12 mouse cellular contexts compared by ENCODE assay signal in genomic region chr3:28721838-28722237, GRCm38 (mm10). TPM values are rescaled to one million over a fixed set of nuclear protein-coding genes. Genes with fewer than 3 reads are reported as not detected.
DNase-seq lines count a peak whose midpoint lies in the region; ATAC-seq and TF ChIP-seq lines count a peak whose summit lies in the region.
"Had no signal": no experiment of that assay in that cellular context is flagged by ENCODE, and none has a peak within 500 bp of the region (broad histone marks: within the 10 kb centered on the region; RNA-seq: fewer than 3 reads in every experiment).

No protein-coding gene starts in this region.

- no peak for TF ChIP-seq CTCF in liver, postnatal 0 days (IDR thresholded peaks at IDR 0.05; ENCODE audit: low read depth)
- no peak for TF ChIP-seq CTCF in stomach, postnatal 0 days (IDR thresholded peaks at IDR 0.05; ENCODE audit: low read depth)

- H3K4me1 ChIP-seq in liver, postnatal 0 days (ENCODE audit: insufficient read depth), result peaks cover 4% of the 10 kb centered on the region; the same call in 1 of the 2 replicates
- H3K4me1 ChIP-seq in stomach, postnatal 0 days (replicated peaks; ENCODE audit: control insufficient read depth, insufficient read depth), result no peaks in the 10 kb centered on the region
- H3K4me1 ChIP-seq: neural tube, embryonic 12.5 days had no signal

- H3K27ac ChIP-seq in liver, postnatal 0 days (ENCODE audit: low read depth), result peak overlapping the region; percentile 88
- no peak overlapping the region for H3K27ac ChIP-seq in stomach, postnatal 0 days (replicated peaks)
- H3K27ac ChIP-seq: neural tube, embryonic 12.5 days had no signal

- DNase-seq in urinary bladder, postnatal 14 days (ENCODE audit: low spot score), result peak; percentile 42
- DNase-seq in urinary bladder, postnatal 10 days (ENCODE audit: low spot score), result no peak
- peak; percentile 73 for DNase-seq in kidney, adult 9 months
- peak; percentile 55 for DNase-seq in liver, postnatal 0 days
- DNase-seq in stomach, postnatal 0 days (ENCODE audit: low spot score), result peak; percentile 58
- no peak for DNase-seq in left cerebral cortex, adult 11 months (ENCODE audit: low spot score)
- no peak for DNase-seq in gastrocnemius, adult 8-10 months (ENCODE audit: low spot score in 2 of 2)
- no peak for DNase-seq in cerebellum, adult 18-20 months
- DNase-seq: heart, postnatal 36 days had no signal

- H3K27me3 ChIP-seq in liver, postnatal 0 days (ENCODE audit: insufficient read depth, low read length), result no peaks in the 10 kb centered on the region
- no peaks in the 10 kb centered on the region for H3K27me3 ChIP-seq in stomach, postnatal 0 days (ENCODE audit: control insufficient read depth, insufficient read depth, low read length)
- H3K27me3 ChIP-seq: neural tube, embryonic 12.5 days had no signal

- WGBS in liver, postnatal 0 days (ENCODE audit: insufficient replicate concordance), result 39% methylated on average over 7 of the region's 7 CpGs
- WGBS in stomach, postnatal 0 days, result 50% methylated on average over 7 of the region's 7 CpGs

- TF ChIP-seq EP300 in liver, postnatal 0 days (IDR thresholded peaks at IDR 0.05; ENCODE audit: low read depth), result peak; percentile 12; the same call in 1 of the 2 replicates
- TF ChIP-seq EP300 in stomach, postnatal 0 days (optimal IDR thresholded peaks at IDR 0.05), result no peak

- peak; percentile 81 for ATAC-seq in liver, postnatal 0 days
- peak; percentile 96 for ATAC-seq in stomach, postnatal 0 days (ENCODE audit: low FRiP score, low TSS enrichment)

- no peak overlapping the region for H3K4me3 ChIP-seq in liver, postnatal 0 days (ENCODE audit: low read depth, low read length)
- no peak overlapping the region for H3K4me3 ChIP-seq in stomach, postnatal 0 days (ENCODE audit: low read depth, low read length)
- H3K4me3 ChIP-seq: neural tube, embryonic 12.5 days had no signal

- no peak overlapping the region for H3K9ac ChIP-seq in liver, postnatal 0 days (replicated peaks)
- H3K9ac ChIP-seq in stomach, postnatal 0 days (ENCODE audit: low read length), result no peak overlapping the region
- H3K9ac ChIP-seq: neural tube, embryonic 12.5 days had no signal

- H3K36me3 ChIP-seq in liver, postnatal 0 days (replicated peaks; ENCODE audit: insufficient read depth, low read length), result peaks cover 11% of the 10 kb centered on the region
- no peaks in the 10 kb centered on the region for H3K36me3 ChIP-seq in stomach, postnatal 0 days (ENCODE audit: control insufficient read depth, insufficient read depth, low read length)
- H3K36me3 ChIP-seq: neural tube, embryonic 12.5 days had no signal

- H3K4me2 ChIP-seq in liver, postnatal 0 days (ENCODE audit: low read depth, low read length), result no peak overlapping the region
- H3K4me2 ChIP-seq in stomach, postnatal 0 days (replicated peaks; ENCODE audit: low read depth), result no peak overlapping the region
- H3K4me2 ChIP-seq: neural tube, embryonic 12.5 days had no signal

- H3K9me3 ChIP-seq in liver, postnatal 0 days (ENCODE audit: low read length), result no peaks in the 10 kb centered on the region
- H3K9me3 ChIP-seq in stomach, postnatal 0 days (ENCODE audit: control insufficient read depth, low read length), result no peaks in the 10 kb centered on the region
- H3K9me3 ChIP-seq: neural tube, embryonic 12.5 days had no signal

RNA-seq across cellular contexts. Expression of gene Slc2a2, which starts 24.1 kb away (rescaled TPM):
- 135 TPM in 2 replicates for polyA plus RNA-seq in liver, postnatal 0 days (2015; fragmentation: Nextera tagmentation; extraction: Ambion mirVana)
- polyA plus RNA-seq in stomach, postnatal 0 days (2015; fragmentation: Nextera tagmentation; extraction: Ambion mirVana), result 0.25 and 0.31 TPM in 2 replicates
- total RNA-seq in gastrocnemius, adult 8-10 months (2022), result not detected
- total RNA-seq: heart, postnatal 36 days; layer of hippocampus, postnatal 25 days had no signal
- polyA plus RNA-seq: embryonic facial prominence, embryonic 14.5 days had no signal

RNA-seq across cellular contexts. Expression of gene Eif5a2, which starts 59.2 kb away (rescaled TPM):
- 1.3 and 1.4 TPM in 2 replicates for polyA plus RNA-seq in liver, postnatal 0 days (2015; fragmentation: Nextera tagmentation; extraction: Ambion mirVana)
- polyA plus RNA-seq in stomach, postnatal 0 days (2015; fragmentation: Nextera tagmentation; extraction: Ambion mirVana), result 1.2 and 1.5 TPM in 2 replicates
- under 1 TPM; 0.48 to 0.83 (median 0.64) TPM for total RNA-seq in gastrocnemius, adult 8-10 months (2022)

Comparison
In these comparisons a context has a peak if more than half of its experiments do, and no peak if none do; other contexts are left out.
1. DNase-seq: peak in urinary bladder, postnatal 14 days (single experiment), kidney, adult 9 months (single experiment), liver, postnatal 0 days (single experiment) and stomach, postnatal 0 days (single experiment); none in urinary bladder, postnatal 10 days (single experiment), left cerebral cortex, adult 11 months (single experiment), gastrocnemius, adult 8-10 months (0 of 2) and cerebellum, adult 18-20 months (0 of 2).
2. RNA of gene Slc2a2, which starts 24.1 kb away (polyA plus RNA-seq): 135 TPM in liver, postnatal 0 days; 0.25 to 0.31 TPM in stomach, postnatal 0 days; every median in the first group is over 100 times any median in the second.